Mouse (Mus musculus): ENCODE measurements around the gene Dlg4. TPM values are rescaled to one million over a fixed set of nuclear protein-coding genes. Genes with fewer than 3 reads are reported as not detected.

The Dlg4 gene
- total and polyA plus RNA-seq, 3 experiments, result 6.5 to 24.7 TPM; not detected in 1

DNA sequence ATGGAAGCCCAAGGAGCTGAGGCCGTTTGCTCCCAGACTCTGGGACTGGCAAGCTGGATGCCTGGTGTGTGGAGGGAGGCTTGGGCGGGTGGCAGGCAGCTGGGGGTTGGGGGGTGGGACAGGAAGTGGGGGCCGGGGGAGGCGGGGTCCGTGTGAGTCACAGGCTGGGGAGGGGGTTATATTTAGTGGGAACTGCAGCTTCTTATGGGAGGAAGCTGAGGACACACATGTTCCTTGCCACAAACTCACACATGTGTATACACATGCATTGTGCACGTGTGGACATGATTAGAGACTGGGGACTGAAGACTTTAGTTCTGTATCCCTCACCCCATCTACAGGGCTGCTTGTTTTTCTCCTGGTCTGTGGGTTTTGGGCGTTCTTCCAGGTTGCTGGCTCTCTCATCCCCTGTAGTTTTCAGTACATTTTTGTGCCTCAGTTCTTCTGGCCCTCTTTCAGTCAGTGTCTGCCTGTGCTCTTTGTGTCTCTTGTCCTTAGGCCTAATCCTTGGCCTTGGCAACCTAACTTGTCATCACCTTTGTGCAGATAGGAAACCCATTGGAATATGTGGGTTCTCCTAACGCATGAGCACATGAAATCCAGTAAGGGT lies 3.4 kb downstream of the Dlg4 start:
- Histone ChIP-seq H3K27me3 (ENCODE audit: control insufficient read depth in 1 of 2, insufficient read depth in 2 of 2, low read length in 2 of 2) (no peaks in the 10 kb centered on the region), H3K27ac (ENCODE audit: control insufficient read depth, low read depth, low read length) (peak overlapping the region; percentile 75), H3K4me3 (ENCODE audit: control insufficient read depth in 1 of 2, insufficient read depth in 1 of 2, low read depth in 2 of 2, low read length in 2 of 2) (peak overlapping the region; percentile 54 to 56), H3K9ac (ENCODE audit: control insufficient read depth, low read depth, low read length, poor library complexity, severe bottlenecking) (peak overlapping the region; percentile 70), H3K36me3 (ENCODE audit: control insufficient read depth in 1 of 2, insufficient read depth in 2 of 2, low read length in 2 of 2) (peaks cover 0 to 36% of the 10 kb centered on the region in 2 experiments; a peak in 2 of 4 replicates), H3K79me2 (ENCODE audit: control insufficient read depth, insufficient read depth, low read length, poor library complexity) (peaks cover 25% of the 10 kb centered on the region), H3K9me3 (replicated peaks; ENCODE audit: insufficient read depth, low read length) (no peaks in the 10 kb centered on the region), H3K4me1 (ENCODE audit: control insufficient read depth in 1 of 2, insufficient read depth in 2 of 2, low read length in 2 of 2) (peaks cover 6 to 34% of the 10 kb centered on the region in 2 experiments)
- peak; percentile 72 for DNase-seq (ENCODE audit: low read depth, low spot score)
- TF ChIP-seq CHD1 (IDR thresholded peaks at IDR 0.05; ENCODE audit: low read depth, low read length), result 0 out of 2 replicates have a peak, but pooled peaks have one; percentile 43
- TF ChIP-seq TBP (IDR thresholded peaks at IDR 0.05; ENCODE audit: low read depth, low read length), result peak; percentile 42; the same call in 1 of the 2 replicates
- no peak for TF ChIP-seq CHD2 (IDR thresholded peaks at IDR 0.05; ENCODE audit: low read length)
- no peak for TF ChIP-seq MEF2A (IDR thresholded peaks at IDR 0.05; ENCODE audit: extremely low read depth, insufficient replicate concordance, low read depth, low read length, poor library complexity, severe bottlenecking)
- peak; percentile 72; the same call in 1 of the 2 replicates for TF ChIP-seq MYC (IDR thresholded peaks at IDR 0.05; ENCODE audit: low read depth, low read length)
- peak in 1 of 2 experiments; percentile 51; a peak in 2 of 4 replicates for TF ChIP-seq POLR2A (IDR thresholded peaks at IDR 0.05; ENCODE audit: control insufficient read depth in 1 of 2, insufficient read depth in 1 of 2, low read depth in 1 of 2, low read length in 2 of 2, poor library complexity in 1 of 2)
- TF ChIP-seq BHLHE40 (IDR thresholded peaks at IDR 0.05; ENCODE audit: borderline replicate concordance, low read depth, low read length), result peak; percentile 64; the same call in 1 of the 2 replicates
- peak; percentile 79 for TF ChIP-seq MAX (IDR thresholded peaks at IDR 0.05; ENCODE audit: low read length)

DNA sequence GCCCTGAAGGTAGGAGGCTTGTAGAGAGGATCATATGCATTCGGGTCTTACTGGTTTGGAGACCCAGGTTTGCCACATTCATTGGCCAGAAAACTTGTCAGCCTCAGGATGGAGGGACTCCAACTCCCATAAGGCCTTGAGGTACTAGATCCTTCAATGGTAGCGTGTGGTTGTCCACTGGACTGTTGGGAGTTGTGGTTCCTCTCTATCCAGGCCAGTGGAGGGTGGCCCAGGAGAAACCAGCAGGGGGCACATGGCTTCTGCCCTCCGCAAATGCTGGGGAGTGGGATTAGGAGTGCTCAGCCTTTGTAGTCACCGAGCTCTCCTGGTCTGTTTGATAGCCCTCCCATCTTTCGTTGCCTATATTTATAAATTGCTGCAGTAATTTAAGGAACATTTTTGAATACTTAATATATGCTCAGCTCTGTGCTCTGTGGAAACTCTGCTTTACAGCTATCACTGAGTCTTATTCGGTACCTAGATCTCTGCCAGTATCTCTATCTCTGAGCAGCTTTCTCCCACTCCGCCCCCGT lies 4.1 kb downstream of the Dlg4 start:
- H3K79me2 ChIP-seq (ENCODE audit: control insufficient read depth, insufficient read depth, low read length, poor library complexity), result peaks cover 25% of the 10 kb centered on the region
- peak overlapping the region; percentile 41 to 53 for H3K4me3 ChIP-seq (ENCODE audit: control insufficient read depth in 1 of 2, insufficient read depth in 1 of 2, low read depth in 2 of 2, low read length in 2 of 2)
- H3K36me3 ChIP-seq (ENCODE audit: control insufficient read depth in 1 of 2, insufficient read depth in 2 of 2, low read length in 2 of 2), result peaks cover 0 to 33% of the 10 kb centered on the region in 2 experiments; a peak in 2 of 4 replicates
- no peaks in the 10 kb centered on the region for H3K27me3 ChIP-seq (ENCODE audit: control insufficient read depth in 1 of 2, insufficient read depth in 2 of 2, low read length in 2 of 2)
- TF ChIP-seq ZC3H11A (IDR thresholded peaks at IDR 0.05; ENCODE audit: low read depth, low read length) (no peak), ZKSCAN1 (IDR thresholded peaks at IDR 0.05; ENCODE audit: low read depth, low read length) (no peak), TCF12 (IDR thresholded peaks at IDR 0.05; ENCODE audit: low read depth, low read length) (no peak), CTCF (IDR thresholded peaks at IDR 0.05 in 2 of 3, conservative IDR thresholded peaks at IDR 0.05 in 1 of 3; ENCODE audit: control insufficient read depth in 1 of 3, insufficient read depth in 1 of 3, low read depth in 2 of 3, low read length in 3 of 3, poor library complexity in 1 of 3, severe bottlenecking in 1 of 3) (peak; percentile 40 to 57 (median 50)), RAD21 (IDR thresholded peaks at IDR 0.05; ENCODE audit: low read depth, low read length) (no peak), MYC (IDR thresholded peaks at IDR 0.05; ENCODE audit: low read depth, low read length) (no peak; the same call in 1 of the 2 replicates), GATA1 (IDR thresholded peaks at IDR 0.05; ENCODE audit: low read depth, low read length) (0 out of 2 replicates have a peak, but pooled peaks have one; percentile 6), MYB (IDR thresholded peaks at IDR 0.05; ENCODE audit: low read depth, low read length) (no peak), EP300 (IDR thresholded peaks at IDR 0.05; ENCODE audit: low read depth in 1 of 2, low read length in 2 of 2) (no peak), ZMIZ1 (IDR thresholded peaks at IDR 0.05; ENCODE audit: low read depth, low read length) (no peak), POLR2AphosphoS2 (IDR thresholded peaks at IDR 0.05; ENCODE audit: low read length) (no peak), HCFC1 (IDR thresholded peaks at IDR 0.05; ENCODE audit: low read depth, low read length) (peak; percentile 99), CHD1 (IDR thresholded peaks at IDR 0.05; ENCODE audit: low read depth, low read length) (no peak), KAT2A (conservative IDR thresholded peaks at IDR 0.05; ENCODE audit: low read depth, low read length) (peak; percentile 92; the same call in 1 of the 2 replicates), POLR2A (IDR thresholded peaks at IDR 0.05; ENCODE audit: control insufficient read depth in 1 of 2, insufficient read depth in 1 of 2, low read depth in 1 of 2, low read length in 2 of 2, poor library complexity in 1 of 2) (peak in 1 of 2 experiments; percentile 3; a peak in 1 of 4 replicates)
- peak overlapping the region; percentile 44 for H3K9ac ChIP-seq (ENCODE audit: control insufficient read depth, low read depth, low read length, poor library complexity, severe bottlenecking)
- H3K27ac ChIP-seq (ENCODE audit: control insufficient read depth, low read depth, low read length), result peak overlapping the region; percentile 75
- no peaks in the 10 kb centered on the region for H3K9me3 ChIP-seq (replicated peaks; ENCODE audit: insufficient read depth, low read length)
- peaks cover 1 to 34% of the 10 kb centered on the region in 2 experiments for H3K4me1 ChIP-seq (ENCODE audit: control insufficient read depth in 1 of 2, insufficient read depth in 2 of 2, low read length in 2 of 2)
- DNase-seq (ENCODE audit: low read depth, low spot score), result peak; percentile 94

Data from MEL (cell line).